Mouse (Mus musculus) forebrain, embryonic 11.5 days (tissue): Measurements from ENCODE around the gene Lrrc43. TPM values are rescaled to one million over a fixed set of nuclear protein-coding genes. Genes with fewer than 3 reads are reported as not detected.

Experiments used
- microRNA-seq: library from miRNA; unstranded; fragments of <30 nt; microRNA quantifications from one replicate; pipeline ENCODE4, GENCODE M21; 2016; ENCODE audit not compliant: insufficient number of aligned reads
- polyA plus RNA-seq: library from polyadenylated mRNA; unstranded; fragments of >200 nt; fragmentation: Nextera tagmentation; extraction: Ambion mirVana; gene quantifications from 2 replicates; pipeline ENCODE4 v1.2.1, GENCODE M21; 2014

The Lrrc43 gene
- polyA plus RNA-seq, 1 experiment from 2014 or later, result not detected

Small RNA genes within 50 kb of the gene (microRNA-seq; reads per million reads assigned to microRNA genes)
- gene Mir7647, result not detected

Other genes starting within 250 kb of the Lrrc43 start
- gene Wdr66, start 237.2 kb upstream of the Lrrc43 start, polyA plus RNA-seq, result 1.1 and 1.9 TPM in 2 replicates
- gene Bcl7a, start 145.5 kb upstream of the Lrrc43 start, polyA plus RNA-seq, result 57.1 and 61.7 TPM in 2 replicates
- gene Mlxip, start 94.5 kb upstream of the Lrrc43 start, polyA plus RNA-seq, result 22.3 and 22.7 TPM in 2 replicates
- gene Il31, start 184 bp downstream of the Lrrc43 start, polyA plus RNA-seq, result not detected in 2 replicates
- 1.0 and 1.1 TPM in 2 replicates for gene B3gnt4, start 21.2 kb downstream of the Lrrc43 start, polyA plus RNA-seq
- gene Diablo, start 34.9 kb downstream of the Lrrc43 start, polyA plus RNA-seq, result 140 and 143 TPM in 2 replicates
- 0.45 and 0.64 TPM in 2 replicates for gene Gm49027, start 36.2 kb downstream of the Lrrc43 start, polyA plus RNA-seq
- gene Vps33a, start 83.7 kb downstream of the Lrrc43 start, polyA plus RNA-seq, result 31.0 and 39.6 TPM in 2 replicates
- gene Clip1, start 195.3 kb downstream of the Lrrc43 start, polyA plus RNA-seq, result 55.1 and 57.7 TPM in 2 replicates
- 106 and 109 TPM in 2 replicates for gene Zcchc8, start 231.8 kb downstream of the Lrrc43 start, polyA plus RNA-seq